Mouse (Mus musculus) monocyte, adult 59 days (primary cell): ENCODE results near the gene Aldh16a1. TPM values are rescaled to one million over a fixed set of nuclear protein-coding genes. Genes with fewer than 3 reads are reported as not detected.

Experiments
- total RNA-seq, 2 experiments: library from RNA; stranded (reverse); gene quantifications; one replicate each; pipeline ENCODE4 v1.2.4; 2023

Aldh16a1 gene
- 100 to 1,000 TPM; 133 to 144 TPM for total RNA-seq

GRCm38 (mm10) chr7:45154096-45154992 is at the start of gene Aldh16a1, which contains the start of gene Pih1d1:
Gene Aldh16a1 (minus strand): TSS chr7:45154584.
Gene Pih1d1 (plus strand): TSS chr7:45154303.

GRCm38 (mm10) chr7:45180896-45181477 is 26.6 kb upstream of the Aldh16a1 start, which contains the start of gene Pth2:
Gene Pth2 (plus strand): TSS chr7:45180995.

GRCm38 (mm10) chr7:45179469-45179868 is 25.1 kb upstream of the Aldh16a1 start, which contains the start of gene Gfy:
Gene Gfy (minus strand): TSS chr7:45179569.

GRCm38 (mm10) chr7:45163735-45164490 is 9.5 kb upstream of the Aldh16a1 start, which contains the start of gene Slc17a7:
Gene Slc17a7 (plus strand): TSS chr7:45163949.

GRCm38 (mm10) chr7:45135993-45136567 is 18.3 kb downstream of the Aldh16a1 start, which contains the start of the genes Gm45713 and Flt3l:
Gene Gm45713 (minus strand): TSS chr7:45136231.
Gene Flt3l (minus strand): TSS chr7:45136432.

GRCm38 (mm10) chr7:45128624-45129246 is 25.6 kb downstream of the Aldh16a1 start, which contains the start of gene Rpl13a:
Gene Rpl13a (minus strand): TSS chr7:45128761.

GRCm38 (mm10) chr7:45124224-45125143 is 29.9 kb downstream of the Aldh16a1 start, which contains the start of gene Rps11:
Gene Rps11 (minus strand): TSS chr7:45124439.

GRCm38 (mm10) chr7:45103652-45104180 is 50.7 kb downstream of the Aldh16a1 start, which contains the start of gene Fcgrt:
Gene Fcgrt (minus strand): TSS chr7:45103851.

GRCm38 (mm10) chr7:45092048-45092447 is 62.3 kb downstream of the Aldh16a1 start, which contains the start of gene Rcn3:
Gene Rcn3 (minus strand): TSS chr7:45092221.

Other genes starting within 250 kb of the Aldh16a1 start
- gene Ap2a1, start 225.1 kb downstream of the Aldh16a1 start, total RNA-seq: 10 to 100 TPM; 65.0 to 66.5 TPM
- gene Tsks, start 211.4 kb downstream of the Aldh16a1 start, total RNA-seq: not detected
- 1 to 10 TPM in 1 of 2 experiments, under 1 TPM in 1; 0.63 to 2.0 TPM for gene Cpt1c, start 179.7 kb downstream of the Aldh16a1 start, total RNA-seq
- gene Prmt1, start 168.0 kb downstream of the Aldh16a1 start, total RNA-seq: 10 to 100 TPM; 73.2 to 92.6 TPM
- gene Irf3, start 156.9 kb downstream of the Aldh16a1 start, total RNA-seq: 100 to 1,000 TPM in 1 of 2 experiments, 10 to 100 TPM in 1; 99.4 to 105 TPM
- 10 to 100 TPM; 12.7 to 21.1 TPM for gene Bcl2l12, start 155.9 kb downstream of the Aldh16a1 start, total RNA-seq
- 10 to 100 TPM; 79.7 to 88.3 TPM for gene Scaf1, start 138.2 kb downstream of the Aldh16a1 start, total RNA-seq
- 100 to 1,000 TPM; 157 to 168 TPM for gene Rras, start 136.6 kb downstream of the Aldh16a1 start, total RNA-seq
- gene Prr12, start 101.7 kb downstream of the Aldh16a1 start, total RNA-seq: 10 to 100 TPM; 36.6 to 38.5 TPM
- gene Nosip, start 92.2 kb downstream of the Aldh16a1 start, total RNA-seq: 10 to 100 TPM; 43.8 to 49.1 TPM
- gene Prrg2, start 91.9 kb downstream of the Aldh16a1 start, total RNA-seq: 10 to 100 TPM; 14.4 to 16.2 TPM
- gene Rcn3, start 62.4 kb downstream of the Aldh16a1 start, total RNA-seq: 1 to 10 TPM; 3.8 to 4.9 TPM
- gene Fcgrt, start 50.7 kb downstream of the Aldh16a1 start, total RNA-seq: 100 to 1,000 TPM; 134 to 157 TPM
- gene Rps11, start 30.1 kb downstream of the Aldh16a1 start, total RNA-seq: 1,000 to 10,000 TPM; 2,292 to 2,480 TPM
- gene Rpl13a, start 25.8 kb downstream of the Aldh16a1 start, total RNA-seq: 1,000 to 10,000 TPM; 1,720 to 2,206 TPM
- gene Gm45713, start 18.4 kb downstream of the Aldh16a1 start, total RNA-seq: not detected
- 10 to 100 TPM; 38.8 to 44.7 TPM for gene Flt3l, start 18.2 kb downstream of the Aldh16a1 start, total RNA-seq
- 10 to 100 TPM; 40.7 to 42.0 TPM for gene Pih1d1, start 281 bp downstream of the Aldh16a1 start, total RNA-seq
- not detected for gene Slc17a7, start 9.4 kb upstream of the Aldh16a1 start, total RNA-seq
- gene Gfy, start 25.0 kb upstream of the Aldh16a1 start, total RNA-seq: not detected
- not detected for gene Pth2, start 26.4 kb upstream of the Aldh16a1 start, total RNA-seq
- gene Ccdc155, start 50.3 kb upstream of the Aldh16a1 start, total RNA-seq: not detected
- gene Dkkl1, start 57.6 kb upstream of the Aldh16a1 start, total RNA-seq: 1 to 10 TPM in 1 of 2 experiments, under 1 TPM in 1; 0.71 to 1.8 TPM
- 1 to 10 TPM in 1 of 2 experiments, under 1 TPM in 1; 0.46 to 3.1 TPM for gene Tead2, start 61.2 kb upstream of the Aldh16a1 start, total RNA-seq
- gene Cd37, start 84.5 kb upstream of the Aldh16a1 start, total RNA-seq: 100 to 1,000 TPM; 153 to 162 TPM
- gene Slc6a16, start 86.5 kb upstream of the Aldh16a1 start, total RNA-seq: not detected
- gene Slc6a21, start 122.9 kb upstream of the Aldh16a1 start, total RNA-seq: under 1 TPM in 1 of 2 experiments, not detected in 1; 0.27 TPM
- 10 to 100 TPM; 13.8 to 14.3 TPM for gene Trpm4, start 179.2 kb upstream of the Aldh16a1 start, total RNA-seq
- gene Hrc, start 180.7 kb upstream of the Aldh16a1 start, total RNA-seq: not detected
- gene Ppfia3, start 212.4 kb upstream of the Aldh16a1 start, total RNA-seq: under 1 TPM; 0.18 to 0.67 TPM
- gene Lin7b, start 216.0 kb upstream of the Aldh16a1 start, total RNA-seq: not detected
- 100 to 1,000 TPM; 372 to 402 TPM for gene Snrnp70, start 241.2 kb upstream of the Aldh16a1 start, total RNA-seq